Mouse (Mus musculus): ENCODE data around the gene Sult1a1.

- TF ChIP-seq CTCF (IDR thresholded peaks at IDR 0.05; ENCODE audit: low read depth, low read length) (no peak), POLR2A (IDR thresholded peaks at IDR 0.05; ENCODE audit: extremely low read depth, insufficient read depth, low read length) (no peak)
Measured at GRCm38 (mm10) chr7:126702358-126702757, 26.1 kb upstream of the Sult1a1 start.

All from liver, adult 2 months (tissue).